Mouse (Mus musculus) liver, embryonic 12.5 days (tissue): Measurements from ENCODE around the gene Sbf2. TPM values are rescaled to one million over a fixed set of nuclear protein-coding genes. Genes with fewer than 3 reads are reported as not detected.

Experiments used
- ATAC-seq: fragments of 200-750 bp; cut with Nextera tagmentation; 2 replicates; pipeline ENCODE4 v1.8.0; 2017; ENCODE audit warnings: moderate number of reproducible peaks, mild to moderate bottlenecking, moderate library complexity
- H3K27ac ChIP-seq: fragments of 300-500 bp; sonication (generic); 2 replicates; pipeline ENCODE4 v1.5.1; 2016; ENCODE audit warnings: mild to moderate bottlenecking
- H3K27me3 ChIP-seq: fragments of 300-500 bp; sonication (generic); replicated peaks from 2 replicates; pipeline ENCODE4 v1.6.1; 2016; ENCODE audit warnings: mild to moderate bottlenecking, moderate library complexity
- H3K36me3 ChIP-seq: fragments of 300-500 bp; sonication (generic); 2 replicates; pipeline ENCODE4 v1.6.1; 2016; ENCODE audit warnings: mild to moderate bottlenecking, moderate library complexity
- H3K4me1 ChIP-seq: fragments of 300-500 bp; sonication (generic); 2 replicates; pipeline ENCODE4 v1.6.1; 2016
- H3K4me2 ChIP-seq: fragments of 300-500 bp; sonication (generic); 2 replicates; pipeline ENCODE4 v1.6.1; 2016; ENCODE audit warnings: mild to moderate bottlenecking, moderate library complexity
- H3K4me3 ChIP-seq: fragments of 300-500 bp; sonication (generic); 2 replicates; pipeline ENCODE4 v1.5.1; 2016; ENCODE audit warnings: mild to moderate bottlenecking, moderate library complexity
- H3K9ac ChIP-seq: fragments of 300-500 bp; sonication (generic); 2 replicates; pipeline ENCODE4 v1.6.1; 2016; ENCODE audit warnings: mild to moderate bottlenecking, moderate library complexity
- H3K9me3 ChIP-seq: fragments of 300-500 bp; sonication (generic); replicated peaks from 2 replicates; pipeline ENCODE4 v1.6.1; 2016; ENCODE audit warnings: mild to moderate bottlenecking, moderate library complexity
- WGBS: fragments of 180-500 bp; shearing (Covaris S2); methylation state at CpG from one replicate; pipeline ENCODE4 v1.1.7; 2016; ENCODE audit not compliant: insufficient replicate concordance; 5-methylcytosine and 5-hydroxymethylcytosine counted together
- polyA plus RNA-seq: library from polyadenylated mRNA; unstranded; fragments of >200 nt; fragmentation: Nextera tagmentation; extraction: Ambion mirVana; gene quantifications from 2 replicates; pipeline ENCODE4 v1.2.1, GENCODE M21; 2016

The Sbf2 gene
- polyA plus RNA-seq, 1 experiment from 2014 or later: 9.2 TPM

DNA sequence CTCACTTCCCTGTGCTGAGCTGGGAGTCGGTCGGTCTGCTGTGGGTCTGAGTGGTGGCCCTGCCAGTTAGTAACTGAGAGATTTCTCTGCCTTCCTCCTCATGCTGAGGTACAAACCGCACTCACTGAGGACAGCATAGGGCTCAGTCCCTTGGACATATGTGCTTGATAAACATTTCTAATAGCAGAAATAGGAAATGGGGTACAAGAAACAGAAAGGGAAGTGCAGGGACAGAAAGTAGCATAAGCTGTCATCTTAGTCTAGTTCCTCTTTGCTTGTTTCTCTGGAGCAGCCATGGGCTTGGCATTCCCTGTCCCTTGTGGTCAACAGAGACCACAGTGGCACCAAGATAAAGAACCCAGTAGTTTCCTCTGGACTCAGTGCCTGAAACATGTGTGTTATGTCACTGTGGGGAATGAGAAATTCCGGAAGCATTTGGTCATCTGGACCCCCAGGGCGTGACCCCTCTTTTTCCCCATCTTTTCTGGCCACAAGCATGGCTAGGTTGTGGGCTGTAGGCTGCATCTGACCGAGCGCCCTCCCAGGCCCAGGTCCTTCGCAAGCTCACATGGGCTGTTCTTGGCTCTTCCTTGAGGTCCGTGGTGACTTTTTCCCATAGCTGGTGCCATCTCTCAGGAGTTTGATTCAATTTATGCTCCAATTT lies 301.2 kb downstream of the Sbf2 start:
- Histone ChIP-seq H3K27ac (no peak overlapping the region), H3K4me1 (no peaks in the 10 kb centered on the region), H3K9me3 (no peaks in the 10 kb centered on the region), H3K9ac (no peak overlapping the region), H3K36me3 (peaks cover 21% of the 10 kb centered on the region), H3K4me2 (no peak overlapping the region), H3K27me3 (no peaks in the 10 kb centered on the region), H3K4me3 (no peak overlapping the region)
- WGBS: 39% methylated on average over 9 of the region's 9 CpGs
- peak; percentile 30; the same call in 1 of the 2 replicates for ATAC-seq

DNA sequence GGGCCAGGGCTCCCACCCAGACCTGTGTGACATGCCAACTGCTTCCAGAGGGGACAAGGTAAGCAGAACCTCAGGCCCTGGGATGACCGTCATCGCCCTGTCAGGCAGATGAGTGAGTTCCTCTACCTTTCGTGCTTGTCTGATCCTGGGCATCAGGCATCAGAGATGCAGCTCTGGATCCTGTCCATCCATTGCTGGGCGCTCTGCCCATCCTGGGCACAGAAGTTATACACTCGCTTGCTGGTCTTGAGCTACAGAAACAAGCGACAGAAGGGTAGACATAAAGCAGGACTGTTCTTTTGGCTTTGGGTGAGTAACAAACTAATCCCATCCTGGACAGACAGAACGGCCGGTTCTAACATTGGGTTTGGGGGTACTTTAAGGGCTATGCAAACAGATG lies 305.5 kb downstream of the Sbf2 start:
- Histone ChIP-seq H3K9ac (no peak overlapping the region), H3K27me3 (no peaks in the 10 kb centered on the region), H3K4me2 (no peak overlapping the region), H3K4me3 (no peak overlapping the region), H3K9me3 (no peaks in the 10 kb centered on the region), H3K4me1 (no peaks in the 10 kb centered on the region), H3K27ac (no peak overlapping the region), H3K36me3 (peaks cover 3% of the 10 kb centered on the region; the same call in 1 of the 2 replicates)
- 78% methylated on average over 8 of the region's 8 CpGs for WGBS
- ATAC-seq: no peak

DNA sequence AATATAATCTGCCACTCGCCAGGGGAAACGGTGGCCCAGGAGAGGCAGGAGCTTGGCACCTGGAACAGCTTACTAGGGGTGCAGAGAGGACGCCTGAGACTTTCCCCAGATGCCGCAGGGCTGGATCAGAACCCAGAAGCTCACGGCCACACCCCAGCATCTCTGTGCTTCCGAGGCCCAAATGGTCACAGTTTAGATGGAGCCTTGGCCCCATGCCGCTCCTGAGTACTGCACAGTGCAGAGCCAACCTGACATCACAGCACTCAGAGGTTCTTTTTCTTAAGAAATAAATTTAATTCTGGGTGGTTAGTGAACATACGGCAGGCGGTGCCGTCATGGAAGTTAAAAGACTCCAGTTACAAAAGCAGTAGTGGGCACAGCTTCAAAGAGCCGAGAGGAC lies 307.0 kb downstream of the Sbf2 start:
- Histone ChIP-seq H3K9me3 (no peaks in the 10 kb centered on the region), H3K9ac (no peak overlapping the region), H3K27ac (no peak overlapping the region), H3K4me2 (no peak overlapping the region), H3K4me1 (no peaks in the 10 kb centered on the region), H3K36me3 (peaks cover 3% of the 10 kb centered on the region; the same call in 1 of the 2 replicates), H3K4me3 (no peak overlapping the region), H3K27me3 (no peaks in the 10 kb centered on the region)
- WGBS: 72% methylated on average over 11 of the region's 11 CpGs
- ATAC-seq: no peak

DNA sequence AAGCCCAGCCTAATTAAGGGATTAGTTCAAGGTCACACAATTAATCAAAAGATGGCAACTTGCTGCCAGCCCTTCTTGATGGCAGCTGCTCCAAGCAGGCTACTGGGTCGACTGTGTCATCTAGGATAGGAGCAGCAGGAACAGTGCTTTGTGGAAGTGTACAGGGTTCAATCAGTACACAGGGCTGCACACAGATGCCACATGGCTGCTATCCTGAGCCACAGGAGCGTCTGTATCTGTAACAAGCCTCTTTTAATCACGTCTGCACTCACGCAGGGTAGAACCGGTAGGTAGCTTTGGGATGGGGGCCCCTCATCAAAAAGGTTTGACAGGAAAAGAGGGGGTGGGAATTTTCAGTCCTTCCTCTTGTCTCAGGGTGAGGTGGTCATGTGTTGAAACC lies 308.4 kb downstream of the Sbf2 start:
- H3K9ac ChIP-seq: no peak overlapping the region
- peaks cover 3% of the 10 kb centered on the region; the same call in 1 of the 2 replicates for H3K36me3 ChIP-seq
- no peak overlapping the region for H3K4me3 ChIP-seq
- no peaks in the 10 kb centered on the region for H3K27me3 ChIP-seq
- no peaks in the 10 kb centered on the region for H3K9me3 ChIP-seq
- 35% methylated on average over 5 of the region's 5 CpGs for WGBS
- H3K4me1 ChIP-seq: no peaks in the 10 kb centered on the region
- no peak overlapping the region for H3K4me2 ChIP-seq
- no peak for ATAC-seq
- H3K27ac ChIP-seq: no peak overlapping the region

DNA sequence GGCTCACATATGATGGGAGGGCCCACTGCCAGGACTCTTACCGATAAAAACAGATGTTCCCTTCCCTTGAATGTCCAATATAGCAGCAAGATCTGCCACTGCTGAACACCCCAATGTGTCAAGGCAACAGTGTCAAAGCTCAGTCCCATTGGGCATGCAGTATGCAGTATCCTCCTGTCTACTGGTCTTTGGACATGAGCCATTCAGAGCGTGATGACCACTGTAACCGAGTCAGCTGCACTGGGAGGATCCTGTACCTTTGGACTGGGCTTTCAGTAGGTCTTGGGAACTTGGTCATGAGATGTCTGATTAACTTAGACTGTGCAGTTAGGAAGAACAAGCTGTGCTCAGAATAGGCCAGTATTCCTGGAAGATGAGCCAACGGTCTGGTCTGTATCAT lies 309.2 kb downstream of the Sbf2 start:
- H3K27ac ChIP-seq: no peak overlapping the region
- no peak overlapping the region for H3K9ac ChIP-seq
- no peaks in the 10 kb centered on the region for H3K27me3 ChIP-seq
- H3K4me1 ChIP-seq: no peaks in the 10 kb centered on the region
- peaks cover 3% of the 10 kb centered on the region; the same call in 1 of the 2 replicates for H3K36me3 ChIP-seq
- H3K9me3 ChIP-seq: no peaks in the 10 kb centered on the region
- 75% methylated on average over 4 of the region's 4 CpGs for WGBS
- ATAC-seq: no peak
- H3K4me2 ChIP-seq: no peak overlapping the region
- H3K4me3 ChIP-seq: no peak overlapping the region

DNA sequence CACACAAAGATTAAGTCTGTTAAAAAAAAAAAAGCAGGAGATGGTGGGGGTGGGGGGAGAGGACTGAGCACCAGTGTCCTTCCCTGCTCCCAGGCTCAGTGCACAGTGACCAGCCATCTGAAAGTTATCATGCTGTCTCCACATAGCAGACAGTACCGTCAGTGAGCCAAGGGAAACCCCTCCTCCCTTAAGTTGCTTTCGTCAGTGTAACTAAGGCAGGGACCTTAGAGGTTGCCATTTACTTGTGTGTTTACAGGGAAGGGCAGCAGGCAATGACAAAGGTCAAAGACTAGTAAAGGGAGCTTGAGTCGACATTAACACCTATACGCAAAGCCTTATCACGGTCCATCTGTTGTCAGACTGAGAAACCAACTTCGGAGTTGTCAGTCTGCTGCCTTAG lies 311.8 kb downstream of the Sbf2 start:
- no peak for ATAC-seq
- 58% methylated on average over 6 of the region's 6 CpGs for whole genome bisulfite sequencing

DNA sequence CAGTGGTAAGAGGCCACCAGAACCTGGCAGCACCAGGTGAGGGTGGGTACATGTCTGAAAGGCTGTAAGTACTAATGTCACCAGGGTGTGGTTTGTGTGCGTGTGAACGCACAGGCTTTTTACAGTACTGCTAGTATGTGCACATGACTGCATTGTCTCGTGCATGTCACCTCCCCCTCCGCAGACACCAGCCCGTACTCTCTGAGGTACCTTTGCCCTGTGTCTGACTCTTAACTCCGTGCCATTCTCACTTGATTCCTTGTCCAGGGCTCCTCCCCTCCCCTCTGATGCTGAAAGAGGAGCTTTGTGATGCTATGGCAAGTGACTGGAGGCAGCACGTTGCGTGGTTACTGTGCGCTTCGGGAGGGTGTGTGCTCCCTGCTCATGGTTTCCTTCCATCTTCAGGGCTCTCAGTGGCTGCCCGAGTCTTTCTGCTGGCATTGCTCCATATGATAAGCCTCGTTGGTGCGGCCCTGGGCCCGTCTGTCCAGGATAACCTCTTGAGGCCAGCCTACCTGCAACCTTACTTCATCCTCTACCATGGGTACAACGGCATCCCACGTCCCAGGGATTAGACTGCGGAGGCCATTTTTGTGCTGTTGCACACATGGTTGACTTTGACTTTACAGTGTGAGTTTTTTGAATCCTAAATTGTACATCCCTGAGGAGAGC lies 315.8 kb downstream of the Sbf2 start:
- Histone ChIP-seq H3K4me2 (no peak overlapping the region), H3K4me3 (no peak overlapping the region), H3K27ac (no peak overlapping the region), H3K4me1 (no peaks in the 10 kb centered on the region), H3K36me3 (no peaks in the 10 kb centered on the region), H3K9me3 (no peaks in the 10 kb centered on the region), H3K27me3 (no peaks in the 10 kb centered on the region), H3K9ac (no peak overlapping the region)
- ATAC-seq: no peak
- WGBS: 70% methylated on average over 17 of the region's 17 CpGs

More for the DNA sequence above, 311.8 kb downstream of the Sbf2 start:
- Histone ChIP-seq H3K36me3 (no peaks in the 10 kb centered on the region), H3K27ac (no peak overlapping the region), H3K9me3 (no peaks in the 10 kb centered on the region), H3K4me1 (no peaks in the 10 kb centered on the region), H3K27me3 (no peaks in the 10 kb centered on the region), H3K4me3 (no peak overlapping the region), H3K4me2 (no peak overlapping the region), H3K9ac (no peak overlapping the region)

DNA sequence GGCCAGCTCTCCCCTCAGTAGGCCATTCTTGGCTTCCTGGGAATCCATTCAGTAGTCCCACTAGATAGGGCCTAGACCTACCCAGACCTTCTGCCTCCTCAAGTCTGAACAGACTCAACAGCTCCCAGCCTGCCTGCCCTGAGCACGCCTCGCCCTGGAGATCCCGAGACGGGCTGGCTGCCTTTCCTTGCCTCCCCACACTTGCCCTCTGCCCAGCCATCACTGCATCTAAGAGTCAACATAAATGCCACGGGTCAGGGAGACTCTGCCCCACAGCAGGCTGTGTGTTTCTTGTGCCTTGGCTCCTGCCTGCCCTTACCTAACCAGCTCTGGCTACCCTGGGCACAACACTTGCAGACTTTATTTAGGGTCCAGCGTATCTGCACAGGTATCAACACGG lies 316.6 kb downstream of the Sbf2 start:
- 77% methylated on average over 7 of the region's 7 CpGs for WGBS
- peak overlapping the region; percentile 11; the same call in 1 of the 2 replicates for H3K27ac ChIP-seq

DNA sequence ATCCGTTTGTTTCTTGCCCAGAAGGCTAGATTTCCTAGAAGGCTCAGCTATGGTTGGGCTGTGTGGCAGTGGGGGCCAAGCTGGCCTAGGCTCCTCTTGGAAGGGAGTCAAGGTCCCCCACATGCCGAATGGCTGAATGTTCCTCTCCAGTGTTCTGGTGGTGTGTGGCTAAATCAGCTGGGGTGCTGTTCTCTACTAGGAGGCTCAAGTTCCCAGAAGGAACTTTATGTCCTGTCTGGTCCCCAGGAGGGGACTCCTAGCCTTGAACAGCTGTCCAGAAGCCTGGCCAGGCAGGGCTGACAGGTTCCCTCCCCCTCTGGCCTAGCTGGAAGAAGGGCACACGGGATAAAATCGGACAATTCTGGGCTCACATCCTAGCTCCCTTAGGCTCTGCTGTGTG lies 317.1 kb downstream of the Sbf2 start:
- Histone ChIP-seq H3K36me3 (no peaks in the 10 kb centered on the region), H3K27me3 (no peaks in the 10 kb centered on the region), H3K4me1 (no peaks in the 10 kb centered on the region), H3K27ac (peak overlapping the region; percentile 11), H3K9ac (no peak overlapping the region), H3K4me3 (no peak overlapping the region), H3K9me3 (no peaks in the 10 kb centered on the region), H3K4me2 (no peak overlapping the region)
- no peak for ATAC-seq
- 43% methylated on average over 4 of the region's 4 CpGs for WGBS

More for the DNA sequence above, 316.6 kb downstream of the Sbf2 start:
- H3K36me3 ChIP-seq: no peaks in the 10 kb centered on the region
- H3K27me3 ChIP-seq: no peaks in the 10 kb centered on the region
- no peak overlapping the region for H3K4me2 ChIP-seq
- no peak overlapping the region for H3K9ac ChIP-seq
- no peak for ATAC-seq
- no peak overlapping the region for H3K4me3 ChIP-seq
- no peaks in the 10 kb centered on the region for H3K4me1 ChIP-seq
- H3K9me3 ChIP-seq: no peaks in the 10 kb centered on the region

DNA sequence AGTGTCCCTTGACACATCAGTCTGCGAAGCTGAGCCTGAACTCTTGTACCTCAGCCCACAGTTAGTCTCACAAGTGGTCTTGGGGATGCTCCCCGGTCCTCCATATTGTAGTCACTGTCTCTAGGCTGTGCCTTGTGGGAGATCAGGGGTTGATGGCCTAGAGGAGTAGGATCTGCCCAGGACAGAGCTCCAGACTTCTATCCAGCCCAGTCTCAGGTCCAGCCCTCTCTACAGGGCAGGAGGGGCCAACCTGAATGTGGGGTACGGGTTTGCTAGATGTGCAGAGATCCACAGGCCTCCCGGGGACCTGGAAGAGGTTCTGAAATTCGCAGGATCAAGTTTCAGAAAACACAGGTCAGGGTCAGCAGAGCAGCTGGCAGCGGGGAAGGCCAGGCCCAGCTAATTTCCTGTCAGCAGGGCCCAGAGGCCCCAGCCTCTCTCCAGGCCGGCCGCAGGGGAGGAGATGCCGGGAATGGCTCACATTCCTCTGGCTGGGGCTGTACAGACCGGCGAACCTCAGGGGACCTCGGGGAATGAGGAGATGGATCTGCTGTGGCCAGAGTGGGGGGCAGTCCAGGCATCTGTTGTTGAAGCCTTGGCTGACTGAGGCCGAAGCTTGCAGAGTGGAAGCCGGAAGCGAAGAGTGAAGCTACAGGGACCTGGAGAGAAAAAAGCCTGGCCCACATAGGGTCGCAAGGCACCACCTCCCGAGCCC lies 317.7 kb downstream of the Sbf2 start:
- Histone ChIP-seq H3K4me2 (no peak overlapping the region), H3K9me3 (no peaks in the 10 kb centered on the region), H3K27me3 (no peaks in the 10 kb centered on the region), H3K9ac (no peak overlapping the region), H3K4me3 (no peak overlapping the region), H3K4me1 (no peaks in the 10 kb centered on the region), H3K27ac (peak overlapping the region; percentile 11), H3K36me3 (no peaks in the 10 kb centered on the region)
- 38% methylated on average over 17 of the region's 17 CpGs for WGBS
- peak; percentile 46; the same call in 1 of the 2 replicates for ATAC-seq

DNA sequence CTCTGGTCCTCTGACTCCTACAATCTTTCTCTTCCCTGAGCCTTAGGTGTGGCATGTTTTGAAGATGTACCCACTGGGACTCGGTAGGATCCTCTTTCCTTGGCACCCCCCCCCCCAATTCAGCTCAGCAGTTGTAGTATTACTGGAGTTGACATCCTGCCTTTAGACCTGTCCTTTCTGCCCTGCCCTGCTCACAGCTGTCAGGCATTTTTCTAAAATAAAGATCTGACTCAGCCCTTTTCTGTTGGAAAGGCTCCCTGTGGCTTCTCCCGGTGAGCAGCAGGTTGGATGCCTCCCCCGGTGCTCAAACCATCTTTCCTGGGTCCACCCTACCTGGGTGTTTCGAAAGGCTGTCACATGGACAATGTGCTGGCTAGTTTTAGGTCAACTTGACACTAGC lies 325.1 kb downstream of the Sbf2 start:
- H3K36me3 ChIP-seq: no peaks in the 10 kb centered on the region
- H3K4me1 ChIP-seq: peaks cover 11% of the 10 kb centered on the region
- no peak overlapping the region for H3K27ac ChIP-seq
- 64% methylated on average over 4 of the region's 4 CpGs for WGBS
- no peak overlapping the region for H3K4me3 ChIP-seq
- no peaks in the 10 kb centered on the region for H3K9me3 ChIP-seq
- no peak overlapping the region for H3K9ac ChIP-seq
- H3K4me2 ChIP-seq: no peak overlapping the region
- ATAC-seq: no peak
- H3K27me3 ChIP-seq: no peaks in the 10 kb centered on the region

DNA sequence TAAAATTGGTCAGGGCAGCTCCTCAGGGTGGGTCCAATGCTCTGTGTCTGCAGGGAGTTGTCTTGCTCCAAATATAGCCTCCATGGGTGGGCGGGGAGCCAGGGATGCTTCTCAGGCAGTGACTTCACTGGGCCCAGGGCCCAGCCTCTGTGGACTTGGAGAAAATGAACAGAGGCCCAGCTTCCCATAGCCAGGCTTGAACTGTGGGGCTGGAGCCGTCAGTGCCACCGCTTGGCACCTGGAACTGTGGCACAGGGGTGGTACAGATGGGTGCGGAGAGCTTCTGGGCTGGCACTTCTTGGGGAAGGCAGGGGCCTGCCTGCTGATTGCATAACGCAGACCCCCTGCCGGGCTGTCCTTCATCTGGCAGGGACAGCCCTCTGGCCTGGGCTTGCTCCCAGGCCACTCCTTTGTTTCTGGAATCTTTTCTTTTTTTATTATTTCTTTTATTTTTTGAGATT lies 326.0 kb downstream of the Sbf2 start:
- Histone ChIP-seq H3K4me2 (no peak overlapping the region), H3K4me3 (no peak overlapping the region), H3K36me3 (no peaks in the 10 kb centered on the region), H3K27me3 (no peaks in the 10 kb centered on the region), H3K27ac (no peak overlapping the region), H3K9ac (no peak overlapping the region), H3K9me3 (no peaks in the 10 kb centered on the region), H3K4me1 (peaks cover 11% of the 10 kb centered on the region)
- ATAC-seq: no peak
- WGBS: 71% methylated on average over 6 of the region's 6 CpGs
